Mouse (Mus musculus) 416B (cell line): ENCODE results near the gene Nlrc5.
A peak's percentile ranks its signal among the peaks of the same experiment; 100 is the strongest.

Source experiments
- DNase-seq: peaks from one replicate; pipeline ENCODE4 v3.0.0; 2011; ENCODE audit warnings: low read depth

Nlrc5 gene

DNA sequence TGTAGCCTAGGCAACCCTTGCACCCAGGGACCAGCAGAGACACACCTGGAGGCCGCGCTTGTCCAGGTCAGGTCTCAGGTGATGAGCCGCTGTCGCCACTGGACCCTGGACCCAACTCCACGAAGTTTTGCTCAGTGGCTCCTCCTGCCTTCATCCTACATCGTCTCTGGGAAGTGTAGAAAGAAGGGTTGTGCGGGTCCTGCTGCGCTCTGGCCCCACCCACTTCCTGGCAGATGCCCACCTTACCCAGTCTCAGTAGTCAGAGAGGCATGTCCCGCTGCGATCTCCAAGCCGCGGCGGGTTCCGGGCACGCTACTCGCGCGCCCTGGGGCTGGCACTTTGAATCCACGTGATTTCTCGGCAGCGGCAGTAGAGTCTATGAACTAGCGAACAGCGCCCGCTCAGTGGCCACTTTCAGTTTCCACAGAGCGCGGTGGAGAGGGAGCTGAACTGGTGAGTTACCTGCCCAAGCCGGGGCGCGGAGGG lies at the start of gene Nlrc5:
Gene Nlrc5 (plus strand): TSS at position 376 of the 486 bp plus-strand sequence.
- DNase-seq, result peak; percentile 84

- no peak for DNase-seq
Observed at GRCm38 (mm10) chr8:94385506-94386213, 48.5 kb upstream of the Nlrc5 start.

DNA sequence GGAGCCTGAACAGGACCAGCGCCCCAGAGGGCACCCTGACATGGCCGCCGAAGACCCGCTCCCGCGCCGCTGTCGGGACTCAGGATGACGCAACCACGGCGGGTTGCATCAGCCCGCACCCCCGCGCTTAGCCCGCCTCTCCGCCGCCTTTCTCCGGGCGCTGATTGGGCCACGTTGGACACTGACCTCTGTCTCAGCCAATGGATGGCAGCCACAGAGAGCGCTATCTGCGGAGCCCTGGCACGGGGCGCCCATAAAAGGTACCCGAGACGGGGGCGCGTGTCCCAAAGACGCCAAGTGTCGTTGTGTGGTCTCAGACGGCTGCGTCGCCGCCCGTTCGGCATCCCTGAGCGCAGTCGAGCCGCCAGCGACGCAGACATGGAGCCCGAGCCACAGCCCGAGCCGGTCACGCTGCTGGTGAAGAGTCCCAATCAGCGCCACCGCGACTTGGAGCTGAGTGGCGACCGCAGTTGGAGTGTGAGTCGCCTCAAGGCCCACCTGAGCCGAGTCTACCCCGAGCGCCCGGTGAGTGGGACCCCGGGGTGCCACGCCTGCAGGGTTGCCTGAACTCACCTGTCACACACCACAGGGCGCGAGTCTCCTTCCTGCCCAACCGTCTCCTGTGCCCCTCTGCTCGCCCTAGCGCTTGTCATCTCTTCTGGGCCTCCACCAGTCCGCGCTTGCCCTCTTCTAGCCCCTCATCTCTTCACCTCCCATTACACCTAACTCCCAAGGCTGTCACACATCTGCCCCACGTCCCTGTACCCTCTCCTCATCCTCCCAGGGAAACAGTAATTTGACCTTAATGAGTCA lies 47.7 kb upstream of the Nlrc5 start, which contains the start of gene Herpud1:
Gene Herpud1 (plus strand): TSS at position 225 of the 813 bp plus-strand sequence.
- peak; percentile 95 for DNase-seq

- peak; percentile 93 for DNase-seq
Observed at GRCm38 (mm10) chr8:94387027-94387684, 47.0 kb upstream of the Nlrc5 start.

DNA sequence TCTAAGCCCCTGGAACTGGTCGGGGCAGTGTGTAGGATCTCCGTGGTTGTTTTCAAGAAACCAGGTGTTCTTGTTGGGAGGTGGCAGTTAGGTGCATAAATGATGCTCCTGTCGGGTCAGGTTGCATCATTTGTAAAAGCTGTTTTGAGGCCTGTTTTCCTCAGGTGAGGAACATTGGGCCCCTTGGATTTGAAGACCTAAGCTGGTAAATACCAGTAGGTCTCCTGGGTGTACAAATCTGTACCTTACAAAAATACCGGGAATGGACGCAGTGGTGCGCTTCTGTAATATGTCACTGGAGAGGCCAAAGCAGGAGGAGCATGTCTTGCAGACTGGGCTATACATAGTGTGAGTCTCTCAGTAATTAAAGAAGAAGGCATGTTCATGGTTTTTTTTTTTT lies 46.4 kb upstream of the Nlrc5 start:
- peak; percentile 28 for DNase-seq

DNA sequence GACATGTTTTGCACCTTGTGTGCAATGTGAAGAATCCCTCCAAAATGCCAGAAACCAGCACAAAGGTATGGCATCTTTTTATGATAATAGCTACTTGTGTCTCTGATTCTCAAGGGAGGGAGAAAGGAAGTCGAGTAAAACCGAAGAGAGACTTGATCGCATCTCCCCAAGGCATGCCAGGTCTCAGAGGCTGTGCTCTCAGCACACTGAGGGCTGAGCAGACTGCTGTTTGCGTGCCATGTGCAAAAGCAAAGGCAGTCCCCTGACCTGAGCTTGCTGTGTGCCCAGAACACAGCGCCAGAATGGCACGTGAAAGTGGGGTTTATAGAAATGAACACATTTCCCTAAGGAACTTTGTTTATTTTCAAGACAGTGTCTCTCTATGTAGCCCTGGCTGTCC lies 44.6 kb upstream of the Nlrc5 start:
- DNase-seq, result no peak

- no peak for DNase-seq
Observed at GRCm38 (mm10) chr8:94390429-94390828, 43.7 kb upstream of the Nlrc5 start.

- DNase-seq, result no peak
Observed at GRCm38 (mm10) chr8:94390910-94391309, 43.2 kb upstream of the Nlrc5 start.

- peak; percentile 63 for DNase-seq
Observed at GRCm38 (mm10) chr8:94392147-94392546, 42.0 kb upstream of the Nlrc5 start.

DNA sequence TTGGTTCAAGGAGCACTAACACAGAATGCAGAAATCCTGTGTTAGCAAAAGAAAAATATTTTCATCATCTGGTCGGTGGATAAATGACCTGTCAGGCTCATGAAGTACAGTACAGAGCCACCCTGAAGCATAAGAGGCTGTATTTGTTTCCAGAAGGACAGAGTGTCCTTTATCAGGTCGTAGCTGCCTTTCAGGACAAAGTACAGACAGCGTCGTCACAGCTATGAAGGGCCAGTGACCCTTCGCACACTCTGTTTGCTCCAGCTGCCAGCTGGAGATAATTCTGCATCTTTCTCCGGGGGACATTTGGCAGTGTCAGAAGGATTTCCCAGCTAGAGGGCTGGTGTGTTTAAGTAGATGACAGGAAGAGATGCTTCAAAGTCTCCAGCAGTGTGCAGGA lies 41.5 kb upstream of the Nlrc5 start:
- DNase-seq, result no peak

- no peak for DNase-seq
Observed at GRCm38 (mm10) chr8:94395851-94396540, 38.2 kb upstream of the Nlrc5 start.

DNA sequence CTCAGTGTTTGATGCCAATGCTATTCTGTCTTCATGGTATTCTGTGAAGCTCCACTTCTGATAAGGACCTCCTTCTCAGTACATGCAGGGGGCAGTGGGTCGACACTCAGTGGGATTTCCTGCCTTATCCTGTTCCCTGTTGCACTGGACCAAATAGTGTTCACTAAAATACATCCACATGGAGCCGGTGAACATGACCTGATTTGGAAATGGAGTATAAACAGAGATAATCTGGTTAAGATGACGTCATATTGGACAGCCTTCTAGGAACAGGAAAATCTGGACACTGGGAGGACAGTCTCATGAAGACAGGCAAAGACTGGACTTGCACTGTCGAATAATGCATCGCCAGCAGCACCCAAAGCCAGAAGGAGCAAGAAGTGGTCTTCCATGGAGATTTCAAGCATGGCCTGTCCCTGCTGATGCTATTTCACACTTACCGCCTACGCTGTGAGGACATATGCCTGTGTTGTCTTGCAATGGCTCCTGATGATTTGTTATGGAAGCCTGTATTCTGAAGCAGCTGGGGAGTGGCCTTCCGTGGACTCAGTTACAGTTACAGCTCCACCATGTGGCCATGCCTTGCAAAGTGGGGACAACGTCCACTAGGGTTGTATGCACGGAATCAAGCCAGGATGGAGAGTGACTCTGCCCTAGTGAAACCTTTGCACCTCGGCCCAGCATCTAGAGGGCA lies 37.0 kb upstream of the Nlrc5 start:
- peak; percentile 67 for DNase-seq

DNA sequence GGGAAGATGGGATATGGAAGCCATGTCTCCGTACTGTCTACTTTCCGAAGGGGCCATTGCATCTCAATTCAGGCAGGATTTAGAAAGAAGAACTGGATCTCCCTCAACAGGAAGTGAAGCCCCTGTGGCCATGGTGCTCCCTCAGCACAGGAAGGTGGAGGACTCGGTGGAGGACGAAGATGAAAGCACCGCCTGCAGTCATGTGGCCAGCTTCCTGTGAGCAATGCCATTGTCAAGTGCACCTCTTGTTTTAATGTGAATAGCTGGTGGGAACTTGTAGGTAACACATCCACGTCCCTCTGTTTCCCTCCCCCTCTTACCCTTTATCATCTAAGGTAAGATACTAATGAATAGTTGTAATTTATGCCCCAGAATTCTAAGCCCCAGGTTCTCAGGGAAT lies 35.6 kb upstream of the Nlrc5 start:
- no peak for DNase-seq

DNA sequence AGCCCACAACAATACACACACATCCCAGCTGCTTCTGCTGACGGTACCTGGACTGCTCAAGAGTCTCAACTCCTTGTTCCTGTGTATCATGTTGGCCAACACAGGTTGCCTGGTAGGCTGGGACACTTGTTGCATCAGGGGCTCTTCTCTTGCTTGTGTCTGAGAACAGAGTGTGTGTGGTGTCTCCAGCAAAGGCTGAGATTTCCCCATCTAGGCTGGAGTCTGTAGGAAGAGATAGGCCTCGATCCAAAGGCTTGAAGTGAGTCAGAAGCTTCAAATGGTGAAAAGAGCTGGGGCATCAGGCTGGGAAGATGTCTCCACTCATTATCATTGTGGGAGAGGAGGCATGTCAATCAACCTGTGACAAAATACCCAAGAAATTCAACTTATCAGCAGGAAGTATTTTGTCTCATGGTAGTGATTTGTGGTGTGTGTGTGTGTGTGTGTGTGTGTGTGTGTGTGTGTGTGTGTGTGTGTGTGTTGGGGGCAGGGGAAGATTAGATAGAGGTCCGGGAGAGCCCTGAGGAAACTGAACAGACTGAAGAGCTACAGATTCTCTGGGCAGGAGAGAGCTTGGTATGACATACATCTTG lies 34.7 kb upstream of the Nlrc5 start:
- peak; percentile 28 for DNase-seq

- peak; percentile 24 for DNase-seq
Observed at GRCm38 (mm10) chr8:94399957-94400356, 34.2 kb upstream of the Nlrc5 start.

DNA sequence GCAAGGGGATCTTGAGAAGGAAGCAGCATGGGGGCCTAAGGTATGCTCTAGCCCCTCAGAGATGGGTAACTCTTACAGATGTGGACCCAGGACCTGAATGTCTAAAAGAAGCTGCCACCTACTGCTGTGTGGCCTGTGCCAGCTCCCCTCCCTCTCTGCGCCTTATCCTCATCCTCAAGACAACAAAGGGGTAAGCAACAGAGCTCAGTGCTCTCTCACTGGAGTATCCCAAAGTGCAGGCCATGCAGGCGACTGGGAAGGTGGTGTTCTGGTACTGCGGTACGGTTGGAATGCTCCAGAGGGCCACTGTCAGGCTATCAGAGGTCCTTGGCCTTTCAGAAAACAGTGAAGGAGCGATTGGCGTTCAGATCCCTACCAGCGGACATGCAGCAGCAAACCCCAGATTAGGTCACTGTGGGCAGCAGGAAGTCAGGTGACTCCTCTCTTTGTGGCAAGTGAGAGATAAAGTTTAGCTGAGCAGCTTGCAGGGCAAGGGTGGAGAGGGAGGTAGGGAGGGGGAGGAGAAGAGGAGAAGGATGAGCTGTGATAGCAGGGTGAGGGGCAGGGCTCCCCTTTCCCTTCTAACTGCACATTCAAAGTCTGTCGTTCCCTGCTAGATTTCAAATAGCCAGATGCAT lies 25.6 kb upstream of the Nlrc5 start:
- peak; percentile 86 for DNase-seq

DNA sequence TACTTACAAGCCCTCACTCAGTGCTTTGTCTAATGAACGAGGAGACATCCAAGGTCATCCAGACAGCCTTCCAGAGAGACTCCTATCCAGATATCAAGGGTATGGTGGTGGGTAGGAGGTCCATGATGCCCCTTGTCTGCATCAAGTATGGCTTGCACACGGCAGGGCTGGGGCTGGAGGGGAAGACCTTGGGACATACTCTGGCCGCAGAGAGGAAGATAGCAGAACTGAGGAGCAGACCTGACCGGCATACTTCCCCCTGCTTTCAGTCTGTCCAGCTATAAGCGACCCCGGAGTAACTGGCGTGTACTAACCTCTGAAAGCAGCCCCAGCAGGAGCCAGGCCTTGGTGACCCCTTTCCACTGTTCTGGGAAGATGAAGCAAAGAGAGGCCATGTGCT lies 24.6 kb upstream of the Nlrc5 start:
- no peak for DNase-seq

DNA sequence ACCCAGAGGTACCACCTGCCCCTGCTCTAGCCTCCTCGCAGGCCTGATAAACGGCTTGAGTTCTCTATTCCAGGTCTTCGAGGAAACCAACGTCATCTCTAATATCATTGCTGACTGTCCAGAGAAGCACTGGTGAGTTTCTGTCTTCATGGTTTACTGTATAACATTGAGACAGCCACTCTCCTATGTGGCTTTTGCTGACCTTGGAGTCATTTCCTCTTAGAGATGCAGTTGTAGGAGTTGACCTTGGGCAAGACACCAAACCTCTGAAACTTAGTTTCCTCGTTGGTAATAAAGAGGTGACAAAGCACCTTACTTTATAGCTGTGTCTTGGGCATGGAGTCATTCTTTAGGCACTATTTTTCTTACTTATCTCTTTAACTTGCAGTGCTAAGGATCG lies 21.6 kb upstream of the Nlrc5 start:
- peak; percentile 92 for DNase-seq

- DNase-seq, result peak; percentile 48
Observed at GRCm38 (mm10) chr8:94413509-94413908, 20.6 kb upstream of the Nlrc5 start.

DNA sequence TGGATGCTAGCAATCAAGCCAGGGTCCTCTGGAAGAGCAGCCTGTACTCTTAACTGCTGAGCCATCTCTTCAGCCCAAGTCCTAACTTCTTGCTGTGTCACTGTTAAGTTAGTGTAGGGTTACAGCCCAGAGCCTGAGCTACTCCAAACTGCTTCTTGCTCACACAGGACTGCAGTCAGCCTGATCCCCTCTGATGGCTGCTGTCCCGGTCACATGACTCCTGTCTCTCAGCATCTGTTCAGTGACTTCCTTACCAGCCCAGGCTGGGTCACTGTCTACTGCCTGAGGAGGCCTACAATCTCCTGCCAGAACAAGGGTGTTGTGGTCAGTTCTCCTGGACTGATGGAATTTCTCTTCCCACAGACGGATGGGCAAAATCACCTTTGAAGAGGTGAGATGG lies 18.9 kb upstream of the Nlrc5 start:
- DNase-seq, result peak; percentile 92
